Mouse (Mus musculus) hindbrain, embryonic 14.5 days (tissue): ENCODE results near the gene Notum. TPM values are rescaled to one million over a fixed set of nuclear protein-coding genes. Genes with fewer than 3 reads are reported as not detected.

Experiments
- ATAC-seq: fragments of 200-750 bp; cut with Nextera tagmentation; 2 replicates; pipeline ENCODE4 v1.8.0; 2017; ENCODE audit warnings: moderate number of reproducible peaks, mild to moderate bottlenecking, moderate TSS enrichment, moderate library complexity; ENCODE audit not compliant: low FRiP score
- DNase-seq: peaks from one replicate; pipeline ENCODE4 v3.0.0-alpha.2; 2015; ENCODE audit warnings: low spot score
- H3K27ac ChIP-seq: fragments of 300-500 bp; sonication (generic); 2 replicates; pipeline ENCODE4 v1.5.1; 2014; ENCODE audit warnings: mild to moderate bottlenecking, moderate library complexity
- H3K27me3 ChIP-seq: fragments of 300-500 bp; sonication (generic); 2 replicates; pipeline ENCODE4 v1.6.1; 2014; ENCODE audit warnings: mild to moderate bottlenecking, low read length, mixed read lengths; ENCODE audit not compliant: control insufficient read depth, insufficient read depth
- H3K36me3 ChIP-seq: fragments of 300-500 bp; sonication (generic); replicated peaks from 2 replicates; pipeline ENCODE4 v1.6.1; 2014; ENCODE audit not compliant: control insufficient read depth, insufficient read depth
- H3K4me1 ChIP-seq: fragments of 300-500 bp; sonication (generic); replicated peaks from 2 replicates; pipeline ENCODE4 v1.6.1; 2014; ENCODE audit warnings: antibody characterized with exemption, low read length, mixed read lengths; ENCODE audit not compliant: control insufficient read depth, insufficient read depth
- H3K4me2 ChIP-seq: fragments of 300-500 bp; sonication (generic); replicated peaks from 2 replicates; pipeline ENCODE4 v1.6.1; 2014; ENCODE audit warnings: mild to moderate bottlenecking, moderate library complexity
- H3K4me3 ChIP-seq: fragments of 300-500 bp; sonication (generic); replicated peaks from 2 replicates; pipeline ENCODE4 v1.5.1; 2014; ENCODE audit warnings: mild to moderate bottlenecking, low read length
- H3K9ac ChIP-seq: fragments of 300-500 bp; sonication (generic); 2 replicates; pipeline ENCODE4 v1.6.1; 2014
- H3K9me3 ChIP-seq: fragments of 300-500 bp; sonication (generic); 2 replicates; pipeline ENCODE4 v1.6.1; 2016; ENCODE audit warnings: low read length; ENCODE audit not compliant: control insufficient read depth
- WGBS: fragments of 180-500 bp; shearing (Covaris S2); extraction: QIAGEN DNeasy Blood & Tissue Kit; methylation state at CpG from one replicate; pipeline ENCODE4 v1.1.7; 2014; 5-methylcytosine and 5-hydroxymethylcytosine counted together
- polyA plus RNA-seq: library from polyadenylated mRNA; unstranded; fragments of >200 nt; fragmentation: Nextera tagmentation; extraction: Ambion mirVana; gene quantifications from 2 replicates; pipeline ENCODE4 v1.2.1, GENCODE M21; 2014

Gene Notum
- polyA plus RNA-seq, 1 experiment from 2014 or later = 2.2 TPM

- DNase-seq (no peak), ATAC-seq (no peak)
- Histone ChIP-seq H3K27ac (no peak overlapping the region), H3K4me3 (0 out of 2 replicates have a peak overlapping the region, but pooled peaks have one; percentile 80), H3K27me3 (no peaks in the 10 kb centered on the region), H3K4me2 (0 out of 2 replicates have a peak overlapping the region, but pooled peaks have one; percentile 80), H3K36me3 (peaks cover 72% of the 10 kb centered on the region), H3K9me3 (no peaks in the 10 kb centered on the region), H3K4me1 (peaks cover 18% of the 10 kb centered on the region), H3K9ac (no peak overlapping the region)
- 92% methylated on average over 11 of the region's 11 CpGs for WGBS
These were observed 45.3 kb downstream of the Notum start for GRCm38 (mm10) chr11:120615606-120616203.

GRCm38 (mm10) chr11:120615167-120615566 lies 45.8 kb downstream of the Notum start:
- no peak for ATAC-seq

GRCm38 (mm10) chr11:120613976-120614375 lies 47.0 kb downstream of the Notum start:
- peaks cover 70% of the 10 kb centered on the region for H3K36me3 ChIP-seq
- peaks cover 18% of the 10 kb centered on the region for H3K4me1 ChIP-seq
- H3K9me3 ChIP-seq = no peaks in the 10 kb centered on the region
- no peak overlapping the region for H3K4me2 ChIP-seq
- no peak overlapping the region for H3K27ac ChIP-seq
- 69% methylated on average over 8 of the region's 8 CpGs for WGBS
- 0 out of 2 replicates have a peak, but pooled peaks cover 6% of the 10 kb centered on the region for H3K27me3 ChIP-seq
- no peak for ATAC-seq
- H3K4me3 ChIP-seq = no peak overlapping the region
- no peak for DNase-seq
- no peak overlapping the region for H3K9ac ChIP-seq

More at GRCm38 (mm10) chr11:120615167-120615566, 45.8 kb downstream of the Notum start:
- Histone ChIP-seq H3K36me3 (peaks cover 72% of the 10 kb centered on the region), H3K27me3 (no peaks in the 10 kb centered on the region), H3K4me1 (peaks cover 18% of the 10 kb centered on the region), H3K9ac (no peak overlapping the region), H3K27ac (no peak overlapping the region), H3K4me3 (no peak overlapping the region), H3K4me2 (no peak overlapping the region), H3K9me3 (no peaks in the 10 kb centered on the region)
- 91% methylated on average over 6 of the region's 6 CpGs for WGBS
- DNase-seq = no peak

- H3K4me1 ChIP-seq = peaks cover 18% of the 10 kb centered on the region
- no peak overlapping the region for H3K4me2 ChIP-seq
- H3K9ac ChIP-seq = no peak overlapping the region
- H3K27ac ChIP-seq = no peak overlapping the region
- DNase-seq (no peak), ATAC-seq (no peak)
- WGBS = 86% methylated on average over 10 of the region's 10 CpGs
- H3K4me3 ChIP-seq = no peak overlapping the region
- no peaks in the 10 kb centered on the region for H3K9me3 ChIP-seq
- H3K36me3 ChIP-seq = peaks cover 66% of the 10 kb centered on the region
- 0 out of 2 replicates have a peak, but pooled peaks cover 6% of the 10 kb centered on the region for H3K27me3 ChIP-seq
These were observed 47.4 kb downstream of the Notum start for GRCm38 (mm10) chr11:120613481-120613972.

- WGBS = 56% methylated on average over 6 of the region's 6 CpGs
- Histone ChIP-seq H3K9ac (no peak overlapping the region), H3K4me2 (no peak overlapping the region), H3K36me3 (peaks cover 62% of the 10 kb centered on the region), H3K27ac (no peak overlapping the region), H3K27me3 (0 out of 2 replicates have a peak, but pooled peaks cover 6% of the 10 kb centered on the region), H3K4me3 (no peak overlapping the region), H3K9me3 (no peaks in the 10 kb centered on the region), H3K4me1 (peaks cover 18% of the 10 kb centered on the region)
- ATAC-seq (no peak), DNase-seq (peak; percentile 65)
These were observed 48.2 kb downstream of the Notum start for GRCm38 (mm10) chr11:120612763-120613162.

GRCm38 (mm10) chr11:120610477-120611046 lies 50.4 kb downstream of the Notum start:
- Histone ChIP-seq H3K27me3 (0 out of 2 replicates have a peak, but pooled peaks cover 6% of the 10 kb centered on the region), H3K9ac (no peak overlapping the region), H3K4me1 (peaks cover 1% of the 10 kb centered on the region; the same call in 1 of the 2 replicates), H3K4me2 (no peak overlapping the region), H3K9me3 (no peaks in the 10 kb centered on the region), H3K27ac (no peak overlapping the region), H3K36me3 (peaks cover 74% of the 10 kb centered on the region), H3K4me3 (no peak overlapping the region)
- WGBS = 80% methylated on average over 9 of the region's 9 CpGs
- ATAC-seq (no peak), DNase-seq (no peak)

GRCm38 (mm10) chr11:120609250-120609649 lies 51.7 kb downstream of the Notum start:
- Histone ChIP-seq H3K36me3 (peaks cover 81% of the 10 kb centered on the region), H3K4me3 (no peak overlapping the region), H3K9ac (no peak overlapping the region), H3K4me2 (no peak overlapping the region), H3K9me3 (no peaks in the 10 kb centered on the region), H3K27ac (no peak overlapping the region), H3K4me1 (no peaks in the 10 kb centered on the region; the same call in 1 of the 2 replicates), H3K27me3 (0 out of 2 replicates have a peak, but pooled peaks cover 6% of the 10 kb centered on the region)
- DNase-seq = no peak
- 30% methylated on average over 8 of the region's 8 CpGs for WGBS
- ATAC-seq = no peak

- 7% methylated on average over 45 of the region's 45 CpGs for WGBS
- 0 out of 2 replicates have a peak within 1 kb of the TSS, but pooled peaks have one; percentile 5 for H3K4me3 ChIP-seq
- H3K9me3 ChIP-seq = no peaks in the 10 kb centered on the region
These were observed 52.5 kb downstream of the Notum start, which contains the start of gene Npb for GRCm38 (mm10) chr11:120608241-120609034. Gene Npb, plus strand, starts transcription at chr11:120608477.

GRCm38 (mm10) chr11:120606764-120607163 lies 54.2 kb downstream of the Notum start:
- H3K9ac ChIP-seq = no peak overlapping the region
- 0 out of 2 replicates have a peak, but pooled peaks cover 6% of the 10 kb centered on the region for H3K27me3 ChIP-seq
- H3K4me3 ChIP-seq = no peak overlapping the region
- DNase-seq (no peak), ATAC-seq (no peak)
- H3K4me2 ChIP-seq = no peak overlapping the region
- WGBS = 66% methylated on average over 4 of the region's 4 CpGs
- H3K4me1 ChIP-seq = no peaks in the 10 kb centered on the region; the same call in 1 of the 2 replicates
- no peaks in the 10 kb centered on the region for H3K9me3 ChIP-seq
- H3K36me3 ChIP-seq = peaks cover 81% of the 10 kb centered on the region
- H3K27ac ChIP-seq = no peak overlapping the region

More at GRCm38 (mm10) chr11:120608241-120609034, 52.5 kb downstream of the Notum start, which contains the start of gene Npb:
- Histone ChIP-seq H3K9ac (peak within 1 kb of the TSS; percentile 16; the same call in 1 of the 2 replicates), H3K4me1 (no peaks in the 10 kb centered on the region; the same call in 1 of the 2 replicates), H3K27me3 (0 out of 2 replicates have a peak, but pooled peaks cover 6% of the 10 kb centered on the region), H3K27ac (no peak within 1 kb of the TSS), H3K4me2 (peak within 1 kb of the TSS; percentile 38), H3K36me3 (peaks cover 81% of the 10 kb centered on the region)
- DNase-seq = no peak
- no peak for ATAC-seq
